Mouse (Mus musculus) thymus, postnatal 25 days (tissue): ENCODE data around the gene Mcmbp.
"Not testable (repeated sequence)": the region's sequence is repeated elsewhere in the genome, so short reads cannot be mapped to it uniquely, and the experiment has no call there.

Experiments used
- DNase-seq: peaks from one replicate; pipeline ENCODE4 v3.0.0; 2022

Gene Mcmbp

GRCm38 (mm10) chr7:128705735-128706134 lies 34.6 kb downstream of the Mcmbp start:
- DNase-seq = peak; percentile 62

GRCm38 (mm10) chr7:128699959-128700358 lies 40.3 kb downstream of the Mcmbp start:
- DNase-seq = not testable (repeated sequence)

- no peak for DNase-seq
Measured at GRCm38 (mm10) chr7:128694848-128695247, 45.4 kb downstream of the Mcmbp start.

- DNase-seq = no peak
Measured at GRCm38 (mm10) chr7:128692163-128692562, 48.1 kb downstream of the Mcmbp start.

GRCm38 (mm10) chr7:128690796-128691195 lies 49.5 kb downstream of the Mcmbp start:
- DNase-seq = no peak

- peak; percentile 88 for DNase-seq
Measured at GRCm38 (mm10) chr7:128690070-128690469, 50.2 kb downstream of the Mcmbp start.

- no peak for DNase-seq
Measured at GRCm38 (mm10) chr7:128689347-128689746, 50.9 kb downstream of the Mcmbp start.

GRCm38 (mm10) chr7:128687821-128688564 lies 52.3 kb downstream of the Mcmbp start:
- peak; percentile 84 for DNase-seq

GRCm38 (mm10) chr7:128678546-128678945 lies 61.7 kb downstream of the Mcmbp start:
- no peak for DNase-seq

GRCm38 (mm10) chr7:128672408-128673010 lies 67.8 kb downstream of the Mcmbp start:
- DNase-seq = no peak

GRCm38 (mm10) chr7:128671952-128672351 lies 68.3 kb downstream of the Mcmbp start:
- no peak for DNase-seq

- no peak for DNase-seq
Measured at GRCm38 (mm10) chr7:128668831-128669230, 71.5 kb downstream of the Mcmbp start.

- no peak for DNase-seq
Measured at GRCm38 (mm10) chr7:128667788-128668187, 72.5 kb downstream of the Mcmbp start.

GRCm38 (mm10) chr7:128664861-128665377 lies 75.4 kb downstream of the Mcmbp start:
- no peak for DNase-seq

- no peak for DNase-seq
Measured at GRCm38 (mm10) chr7:128663906-128664305, 76.4 kb downstream of the Mcmbp start.

GRCm38 (mm10) chr7:128656970-128657369 lies 83.3 kb downstream of the Mcmbp start:
- DNase-seq = no peak
